Mouse (Mus musculus): ENCODE measurements around the gene Ipo11.

Ipo11 gene

DNA sequence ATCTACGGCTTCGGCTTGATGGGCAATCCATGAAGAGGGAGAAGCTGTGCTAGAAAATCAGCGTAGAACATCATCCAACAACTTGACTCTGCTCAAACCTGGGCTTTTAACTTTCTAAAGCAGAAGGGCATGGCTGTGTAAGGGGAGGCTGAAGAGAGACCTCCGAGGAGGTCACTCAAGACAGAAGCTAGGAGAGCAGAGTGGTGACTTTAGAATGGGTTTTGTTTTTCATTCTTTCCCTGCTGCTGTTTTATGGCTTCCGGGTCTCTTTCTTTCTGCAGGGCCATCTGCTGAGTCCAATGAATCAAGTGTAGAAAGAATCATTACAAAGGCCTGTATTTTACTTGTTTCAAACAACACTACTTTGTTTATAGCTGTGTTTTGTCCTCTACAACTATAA, 119.7 kb downstream of the Ipo11 start:
- no peak for DNase-seq (ENCODE audit: low spot score in 2 of 2)

DNA sequence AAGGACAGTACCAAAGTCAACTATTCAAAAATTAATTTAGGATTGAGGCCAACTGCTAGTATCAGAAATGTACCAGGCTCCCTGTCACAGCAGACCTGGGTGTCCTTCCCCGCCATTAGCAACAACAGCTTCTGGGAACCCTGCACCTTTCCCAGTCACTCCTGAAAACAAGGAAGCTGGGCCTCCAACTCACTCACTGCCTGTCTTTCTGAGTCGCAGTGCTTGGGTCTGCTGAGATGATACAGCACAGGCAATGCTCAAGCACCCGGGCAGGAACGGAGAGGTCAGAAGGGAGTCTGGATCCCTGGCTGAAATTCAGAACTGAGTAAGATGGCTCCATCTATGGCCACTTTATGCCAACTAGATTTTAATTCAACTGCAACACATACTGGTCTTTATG, 123.2 kb downstream of the Ipo11 start:
- DNase-seq (ENCODE audit: low spot score in 2 of 2), result no peak

DNA sequence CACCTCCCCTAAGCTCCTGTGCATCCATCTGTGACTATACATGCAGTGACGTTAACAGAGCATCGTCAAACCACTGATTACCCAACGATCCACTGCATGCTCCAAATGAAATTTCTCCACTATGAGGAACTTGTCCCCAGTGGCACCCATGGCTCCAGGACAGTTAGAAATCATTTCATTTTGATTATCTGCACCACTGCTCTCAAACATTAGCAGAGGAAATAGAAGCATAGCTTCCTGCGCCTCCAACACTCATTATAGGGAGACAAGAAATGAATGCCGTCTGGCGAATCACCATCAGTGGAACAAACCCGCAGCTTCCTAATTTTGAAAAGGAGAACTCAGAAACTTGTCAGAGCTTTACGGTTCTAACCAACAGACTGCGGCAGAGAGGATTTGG, 123.7 kb downstream of the Ipo11 start:
- no peak for DNase-seq (ENCODE audit: low spot score in 2 of 2)

DNA sequence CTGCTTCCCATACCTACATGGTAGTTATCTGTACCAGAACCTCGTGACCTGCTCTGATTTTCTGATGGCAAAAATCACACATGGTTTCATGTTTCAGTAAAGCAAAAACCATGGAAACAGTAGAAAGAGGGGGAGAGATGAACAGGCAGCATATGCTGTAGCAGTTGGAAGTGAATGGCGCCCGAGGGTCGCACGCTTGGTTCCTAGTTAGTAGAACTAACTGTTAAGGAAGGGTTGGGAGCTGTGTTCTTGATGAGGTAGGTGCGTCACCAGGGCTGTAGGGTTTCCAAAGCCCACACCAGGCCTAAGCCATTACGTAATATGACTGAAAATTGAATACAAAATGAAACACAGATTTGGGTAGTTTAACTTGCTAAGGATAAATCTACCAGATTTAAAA, 126.6 kb downstream of the Ipo11 start:
- DNase-seq (ENCODE audit: low spot score in 2 of 2), result no peak

DNA sequence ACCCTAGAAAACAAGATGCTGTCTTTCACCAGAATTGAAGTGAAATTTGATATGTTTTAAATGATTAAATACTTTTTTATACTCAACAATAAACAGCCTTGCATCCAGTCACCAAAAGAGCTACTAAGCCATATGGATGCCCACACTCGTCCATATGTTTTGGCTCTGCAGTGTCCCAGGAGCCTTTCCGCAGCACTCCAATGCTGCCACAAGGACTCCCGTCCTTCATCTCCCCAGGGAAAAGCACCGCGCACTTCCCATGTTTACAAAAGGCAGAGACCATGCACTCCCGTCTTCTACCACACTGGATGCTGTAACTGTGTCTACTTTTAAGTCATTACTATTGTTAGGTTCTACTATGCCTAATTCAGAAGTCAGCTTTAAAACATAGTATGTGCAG, 127.9 kb downstream of the Ipo11 start:
- no peak for DNase-seq (ENCODE audit: low spot score in 2 of 2)

DNA sequence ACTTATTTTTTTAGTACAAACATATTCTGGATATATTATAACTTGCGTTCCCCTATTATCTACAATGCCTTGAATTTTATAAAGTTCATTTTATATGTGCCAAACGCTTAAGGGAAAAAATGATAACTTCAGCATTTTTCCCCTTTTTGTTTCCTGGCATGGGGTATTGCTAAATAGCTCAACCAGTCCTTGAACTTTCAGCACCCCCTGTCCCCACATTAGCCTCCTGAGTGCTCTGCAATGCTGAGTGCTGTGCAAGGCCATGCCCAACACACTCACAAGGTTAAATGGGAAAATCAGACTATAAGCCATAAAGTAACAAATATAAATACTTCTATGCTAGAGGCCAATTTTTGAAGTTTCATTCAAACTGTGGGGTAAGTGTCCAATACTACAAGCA, 128.4 kb downstream of the Ipo11 start:
- DNase-seq (ENCODE audit: low spot score in 2 of 2), result no peak

DNA sequence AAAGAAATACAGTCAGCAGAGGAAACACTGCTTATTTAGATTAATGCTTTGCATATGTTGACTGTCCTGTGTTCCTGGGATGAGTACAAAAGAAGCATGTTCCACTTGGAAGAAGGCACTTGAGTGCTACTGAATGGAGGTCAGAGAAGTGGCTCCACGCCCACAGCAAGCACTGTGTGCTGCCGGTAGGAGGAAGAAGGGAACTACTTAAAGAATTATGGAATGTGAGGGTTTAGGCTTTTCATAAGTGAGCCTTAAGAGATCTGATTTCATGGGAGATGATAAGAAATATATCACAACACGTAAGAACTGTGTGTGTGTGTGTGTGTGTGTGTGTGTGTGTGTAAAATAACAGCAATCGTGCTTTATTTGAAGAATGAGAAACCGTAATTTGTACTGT, 129.5 kb downstream of the Ipo11 start:
- DNase-seq (ENCODE audit: low spot score in 2 of 2), result no peak

DNA sequence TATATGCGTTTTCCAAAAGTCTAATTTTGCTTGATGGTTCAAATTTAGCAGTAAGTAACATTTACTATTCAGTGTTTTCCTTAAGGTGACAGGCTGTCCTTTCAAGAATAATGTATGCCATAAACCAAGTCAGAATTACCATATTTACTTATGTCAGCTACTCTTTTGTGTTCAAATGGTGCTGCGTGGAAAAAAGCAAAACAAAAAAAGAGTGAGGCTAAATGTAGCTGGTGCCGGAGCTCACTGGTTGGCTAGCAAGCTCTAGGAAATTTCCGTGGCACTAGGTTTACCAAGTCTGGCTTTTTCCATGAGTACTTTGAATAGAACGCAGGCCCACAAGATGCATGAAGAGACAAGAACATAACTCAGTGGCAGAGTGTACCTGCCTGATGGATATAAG, 131.6 kb downstream of the Ipo11 start:
- no peak for DNase-seq (ENCODE audit: low spot score in 2 of 2)

DNA sequence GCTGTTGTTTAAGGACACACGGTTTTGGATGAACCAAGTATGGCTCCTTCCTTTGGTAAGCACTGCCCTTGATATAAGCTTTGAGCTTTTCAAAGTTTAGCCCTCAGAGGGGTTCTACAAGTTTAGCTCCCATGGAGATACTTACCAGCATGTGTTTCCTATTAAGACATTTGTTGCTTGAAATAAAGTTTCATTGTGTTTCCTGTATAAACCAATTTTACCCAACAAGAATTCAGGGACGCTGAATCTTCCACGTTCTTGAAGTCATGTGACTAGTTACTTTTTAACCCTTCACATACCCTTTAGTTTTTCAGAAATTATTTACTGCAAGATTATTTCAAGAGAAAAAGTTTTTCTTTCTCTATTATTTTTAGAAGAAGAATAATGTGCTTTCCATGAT, 138.7 kb downstream of the Ipo11 start:
- no peak for DNase-seq (ENCODE audit: low spot score in 2 of 2)

DNA sequence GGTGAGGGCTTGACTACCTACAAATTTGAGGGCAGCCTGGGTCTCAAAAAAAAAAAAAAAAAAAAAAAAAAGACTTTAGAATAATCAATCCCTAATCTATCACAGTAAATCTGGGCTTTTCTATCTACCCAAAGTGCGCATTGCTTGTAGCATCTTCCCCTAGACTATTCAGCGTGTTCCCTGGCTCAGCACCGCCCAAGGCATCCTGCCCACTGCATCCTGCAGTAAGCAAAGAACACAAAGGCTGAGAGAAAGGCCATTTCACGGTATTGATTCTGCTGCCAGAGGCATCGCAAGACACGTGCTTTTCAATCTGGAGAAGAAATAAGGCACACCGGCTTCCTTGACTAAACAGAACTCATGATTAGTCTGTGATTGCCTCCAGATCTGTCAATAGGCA, 147.9 kb downstream of the Ipo11 start:
- no peak for DNase-seq (ENCODE audit: low spot score in 2 of 2)

DNA sequence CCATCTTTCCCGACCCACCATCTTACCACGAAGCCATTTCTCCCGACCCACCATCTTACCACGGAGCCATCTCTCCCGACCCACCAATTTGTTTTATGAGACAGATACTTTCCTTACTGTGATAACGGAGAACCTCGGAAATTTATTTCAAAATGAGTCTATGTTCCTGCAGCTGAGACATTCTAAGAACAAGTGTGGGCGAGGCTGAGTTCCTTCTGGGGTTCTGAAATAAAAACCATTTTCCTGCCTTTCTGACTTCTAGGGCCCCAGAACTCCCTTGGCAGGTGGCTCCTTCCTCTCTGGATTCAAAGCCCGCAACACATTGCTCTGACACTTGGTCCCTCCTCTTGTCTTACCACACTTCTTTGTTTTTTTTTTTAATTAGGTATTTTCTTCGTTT, 168.0 kb downstream of the Ipo11 start:
- no peak for DNase-seq (ENCODE audit: low spot score in 2 of 2)

DNA sequence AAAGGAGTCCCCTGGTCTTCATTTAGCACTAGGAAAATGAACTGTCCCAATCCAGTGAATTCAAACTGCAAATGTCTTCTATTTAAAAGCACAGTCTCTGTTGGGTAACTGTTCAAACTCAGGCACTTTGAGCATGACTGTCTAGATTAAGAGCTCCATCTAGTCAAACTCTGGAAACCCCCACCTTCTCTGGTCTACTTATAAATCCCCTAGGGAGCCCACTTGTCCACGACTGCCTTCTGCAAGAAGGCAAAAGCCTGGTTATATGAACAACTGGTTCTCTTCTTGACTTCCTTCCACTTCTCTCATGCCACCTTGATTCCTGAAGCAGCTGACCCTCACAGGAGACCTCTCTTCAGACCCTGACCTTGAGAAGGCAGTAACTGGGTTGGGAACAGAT, 174.1 kb downstream of the Ipo11 start:
- no peak for DNase-seq (ENCODE audit: low spot score in 2 of 2)

DNA sequence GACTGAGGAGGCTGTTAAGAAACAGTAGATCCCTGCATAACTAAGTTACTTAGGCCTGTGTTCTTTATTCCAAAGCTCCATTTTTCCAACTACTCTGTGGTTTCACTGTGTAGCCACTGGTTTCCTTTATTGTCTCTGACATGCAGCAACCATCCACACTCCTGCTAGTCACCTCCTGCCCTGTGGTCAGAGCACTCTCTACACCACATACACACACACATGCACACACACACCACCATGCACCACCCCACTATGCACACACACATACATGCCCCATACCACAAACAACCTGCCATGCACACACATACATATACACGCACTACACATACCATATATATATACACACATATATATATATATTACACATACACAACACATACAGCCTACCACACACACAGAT, 175.1 kb downstream of the Ipo11 start:
- DNase-seq (ENCODE audit: low spot score in 2 of 2), result no peak

DNA sequence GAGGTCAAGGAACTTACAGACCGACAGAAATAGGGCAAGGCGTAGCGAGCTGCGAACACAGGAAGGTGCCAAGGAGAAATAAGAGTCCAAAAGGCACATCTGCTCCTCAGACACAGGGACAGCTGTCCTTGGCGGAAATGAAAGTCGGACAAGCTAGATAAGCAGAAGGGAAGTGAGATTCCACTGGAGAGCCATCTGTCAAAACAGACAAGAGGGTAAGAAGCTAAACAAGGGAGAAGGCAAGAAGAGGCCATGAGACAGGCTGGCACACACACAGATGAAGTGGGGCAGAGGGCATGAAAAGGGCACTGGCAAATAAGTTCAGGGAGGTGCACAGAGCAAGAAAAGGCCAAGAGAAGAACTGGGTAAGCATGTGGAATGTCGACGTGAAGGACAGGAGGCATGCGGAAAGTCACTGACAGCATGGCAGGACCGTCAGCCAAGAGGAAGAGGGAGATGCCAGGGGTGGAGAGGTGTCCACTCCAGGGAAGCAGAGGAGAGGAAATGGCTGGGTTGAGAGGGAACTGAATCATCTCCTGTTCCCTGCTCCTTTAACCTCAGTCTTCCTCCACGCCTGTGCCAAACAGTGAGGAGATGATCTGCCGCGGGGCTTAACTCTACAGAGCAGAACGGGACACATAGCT, 176.4 kb downstream of the Ipo11 start:
- DNase-seq (ENCODE audit: low spot score in 2 of 2), result no peak

DNA sequence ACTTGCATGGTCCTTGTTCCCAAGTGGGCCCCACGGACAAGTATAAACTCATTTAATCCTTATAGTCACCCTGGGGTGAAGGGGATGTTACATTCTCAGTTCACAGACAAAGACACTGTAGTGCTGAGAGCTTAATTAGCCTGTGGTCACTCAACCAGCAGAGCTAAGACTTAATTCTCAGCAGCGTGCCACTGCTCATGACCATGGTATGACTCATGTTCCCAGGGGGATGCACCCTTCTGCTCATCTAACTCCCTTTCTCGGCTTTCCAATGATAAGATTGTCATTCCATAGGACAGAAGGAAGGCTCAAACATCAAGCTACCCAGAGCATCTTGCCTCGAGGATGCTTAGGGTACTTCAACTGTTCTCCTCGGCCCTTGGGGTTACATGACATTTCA, 180.9 kb downstream of the Ipo11 start:
- no peak for DNase-seq (ENCODE audit: low spot score in 2 of 2)

DNA sequence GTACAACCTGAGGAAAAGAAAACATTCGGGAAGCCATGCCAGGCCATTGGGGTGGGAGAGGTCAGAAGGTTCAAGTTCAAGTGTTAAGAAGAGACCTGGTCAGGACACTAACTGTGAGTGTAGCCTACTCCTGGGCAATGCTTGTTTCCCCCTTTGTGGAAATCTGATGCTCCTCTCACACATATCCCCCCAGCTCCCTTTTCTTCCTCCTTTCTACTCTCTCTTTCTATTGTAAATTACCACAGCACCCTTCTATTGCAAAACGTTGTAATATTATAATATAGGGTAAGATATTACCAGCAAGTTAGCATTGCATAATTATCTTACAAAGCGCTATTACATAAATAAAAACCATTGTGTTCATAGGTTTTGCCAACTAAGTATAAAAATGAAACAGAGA, 182.5 kb downstream of the Ipo11 start:
- no peak for DNase-seq (ENCODE audit: low spot score in 2 of 2)

DNA sequence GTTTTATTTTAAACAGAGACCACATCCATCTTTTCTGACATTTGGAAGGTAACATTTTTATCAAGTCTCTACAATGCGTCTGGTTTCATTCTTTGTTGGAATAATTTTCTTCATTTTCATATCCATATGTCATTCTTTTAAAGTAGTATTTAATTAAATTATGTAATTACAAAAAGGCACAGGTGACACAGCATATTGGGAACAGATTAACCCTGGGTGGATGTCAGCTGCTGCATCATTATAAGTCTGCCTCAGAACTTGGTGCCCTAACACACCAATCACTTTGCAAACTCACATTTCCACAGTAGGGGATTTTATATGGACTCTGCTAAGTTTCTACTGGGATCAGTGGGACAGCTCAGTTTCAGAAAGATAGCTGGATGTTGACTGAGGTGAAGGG, 184.8 kb downstream of the Ipo11 start:
- no peak for DNase-seq (ENCODE audit: low spot score in 2 of 2)

DNA sequence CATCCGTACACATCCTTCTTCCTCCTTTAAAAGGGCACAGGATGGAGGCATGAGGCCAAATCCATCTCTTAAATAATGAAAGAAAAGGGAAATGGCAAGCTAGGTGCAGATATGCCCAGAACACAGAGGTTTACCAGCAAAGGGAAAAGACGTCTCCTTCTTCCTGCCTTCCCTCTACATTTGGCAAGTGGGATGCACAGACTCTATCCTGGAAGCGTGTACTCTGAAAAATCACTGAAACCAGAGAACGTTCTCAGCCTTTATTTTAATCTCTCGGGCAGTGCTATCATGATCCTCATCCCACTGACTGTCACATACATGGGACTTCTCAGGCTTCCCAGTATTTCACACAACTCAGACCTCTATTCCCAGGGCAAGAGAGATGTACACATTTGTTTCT, 189.9 kb downstream of the Ipo11 start:
- DNase-seq (ENCODE audit: low spot score in 2 of 2), result no peak

DNA sequence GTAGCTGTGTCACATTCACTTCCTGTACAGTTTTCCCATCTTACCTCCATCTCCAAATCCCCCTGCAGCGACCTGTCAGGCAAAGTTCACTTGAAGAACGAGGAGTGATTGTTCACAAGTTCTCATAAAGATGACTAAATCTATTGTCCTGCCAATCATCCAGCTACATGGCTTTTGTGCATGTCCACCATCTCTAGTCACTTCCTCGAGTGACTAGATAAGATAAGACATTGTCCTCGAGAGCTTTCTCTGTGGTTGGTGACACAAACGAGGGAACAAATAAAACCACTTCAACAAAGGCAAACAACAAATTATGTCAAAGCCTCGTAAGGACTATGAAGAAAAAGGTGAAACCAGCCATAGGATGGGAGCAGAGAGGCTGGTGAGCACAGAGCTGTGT, 191.6 kb downstream of the Ipo11 start:
- DNase-seq (ENCODE audit: low spot score in 2 of 2), result no peak

Data from spleen, postnatal 14 days (tissue).